Mouse (Mus musculus) liver, embryonic 11.5 days (tissue): ENCODE data around the gene Slc35e3. TPM values are rescaled to one million over a fixed set of nuclear protein-coding genes. Genes with fewer than 3 reads are reported as not detected.

Experiments used
- ATAC-seq: fragments of 200-750 bp; cut with Nextera tagmentation; replicated peaks from 2 replicates; pipeline ENCODE4 v1.8.0; 2017; ENCODE audit warnings: moderate number of reproducible peaks, mild to moderate bottlenecking, moderate TSS enrichment, moderate library complexity; ENCODE audit not compliant: low FRiP score
- DNase-seq: peaks from one replicate; pipeline ENCODE4 v3.0.0-alpha.2; 2017; ENCODE audit warnings: low spot score
- H3K27ac ChIP-seq: fragments of 300-500 bp; sonication (generic); 2 replicates; pipeline ENCODE4 v1.5.1; 2014; ENCODE audit warnings: mild to moderate bottlenecking, low read depth, low read length, control low read depth
- H3K27me3 ChIP-seq: fragments of 300-500 bp; sonication (generic); replicated peaks from 2 replicates; pipeline ENCODE4 v1.6.1; 2014; ENCODE audit warnings: low read length, mixed read lengths; ENCODE audit not compliant: control insufficient read depth, insufficient read depth
- H3K36me3 ChIP-seq: fragments of 300-500 bp; sonication (generic); 2 replicates; pipeline ENCODE4 v1.6.1; 2014; ENCODE audit warnings: mild to moderate bottlenecking, low read length, moderate library complexity, mixed read lengths; ENCODE audit not compliant: control insufficient read depth, insufficient read depth
- H3K4me1 ChIP-seq: fragments of 300-500 bp; sonication (generic); replicated peaks from 2 replicates; pipeline ENCODE4 v1.6.1; 2014; ENCODE audit warnings: low read length, mixed read lengths; ENCODE audit not compliant: control insufficient read depth, insufficient read depth
- H3K4me2 ChIP-seq: fragments of 300-500 bp; sonication (generic); 2 replicates; pipeline ENCODE4 v1.6.1; 2014; ENCODE audit warnings: mild to moderate bottlenecking, control low read depth, moderate library complexity
- H3K4me3 ChIP-seq: fragments of 300-500 bp; sonication (generic); 2 replicates; pipeline ENCODE4 v1.5.1; 2014; ENCODE audit warnings: low read depth, low read length, control low read depth
- H3K9ac ChIP-seq: fragments of 300-500 bp; sonication (generic); 2 replicates; pipeline ENCODE4 v1.6.1; 2014; ENCODE audit warnings: low read depth, low read length, control low read depth
- H3K9me3 ChIP-seq: fragments of 300-500 bp; sonication (generic); 2 replicates; pipeline ENCODE4 v1.6.1; 2016; ENCODE audit warnings: low read length, inconsistent platforms, mixed read lengths; ENCODE audit not compliant: control insufficient read depth
- WGBS: fragments of 180-500 bp; shearing (Covaris S2); extraction: QIAGEN DNeasy Blood & Tissue Kit; methylation state at CpG from one replicate; pipeline ENCODE4 v1.1.7; 2014; 5-methylcytosine and 5-hydroxymethylcytosine counted together
- polyA plus RNA-seq: library from polyadenylated mRNA; unstranded; fragments of >200 nt; fragmentation: Nextera tagmentation; extraction: Ambion mirVana; gene quantifications from 2 replicates; pipeline ENCODE4 v1.2.1, GENCODE M21; 2014

Slc35e3 gene
- polyA plus RNA-seq, 1 experiment from 2014 or later = 7.2 TPM

DNA sequence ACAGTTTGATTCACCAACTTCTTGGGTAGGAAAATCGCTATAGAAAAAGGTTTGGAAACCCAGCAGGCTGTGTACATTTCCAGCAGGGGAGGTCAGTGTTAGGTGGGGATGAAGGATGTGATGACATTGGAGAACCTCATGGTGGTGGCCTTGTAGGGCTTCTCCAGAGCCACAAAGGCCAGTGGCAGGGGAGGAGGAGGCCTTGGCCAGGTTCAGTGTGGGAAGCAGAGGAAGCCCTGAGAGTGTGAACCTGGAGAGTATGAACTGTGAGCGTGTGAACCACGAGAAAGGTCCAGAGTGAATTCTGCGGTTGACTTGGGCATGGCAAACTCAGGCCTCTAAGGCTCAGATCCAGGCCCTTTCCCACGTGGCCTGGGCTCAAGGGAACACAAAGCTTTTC, 17.6 kb downstream of the Slc35e3 start:
- Histone ChIP-seq H3K27ac (no peak overlapping the region), H3K4me1 (peaks cover 26% of the 10 kb centered on the region), H3K9me3 (no peaks in the 10 kb centered on the region), H3K4me2 (no peak overlapping the region), H3K36me3 (no peaks in the 10 kb centered on the region), H3K4me3 (no peak overlapping the region), H3K27me3 (no peaks in the 10 kb centered on the region), H3K9ac (no peak overlapping the region)
- DNase-seq (no peak), ATAC-seq (no peak)
- 82% methylated on average over 5 of the region's 5 CpGs for WGBS

- Histone ChIP-seq H3K4me2 (no peak overlapping the region), H3K4me1 (peaks cover 17% of the 10 kb centered on the region), H3K4me3 (no peak overlapping the region), H3K27ac (no peak overlapping the region), H3K36me3 (no peaks in the 10 kb centered on the region), H3K9ac (no peak overlapping the region), H3K27me3 (no peaks in the 10 kb centered on the region), H3K9me3 (no peaks in the 10 kb centered on the region)
- ATAC-seq = no peak
- no peak for DNase-seq
- 79% methylated on average over 9 of the region's 9 CpGs for WGBS
Measured at GRCm38 (mm10) chr10:117727518-117728110, 18.6 kb downstream of the Slc35e3 start.

DNA sequence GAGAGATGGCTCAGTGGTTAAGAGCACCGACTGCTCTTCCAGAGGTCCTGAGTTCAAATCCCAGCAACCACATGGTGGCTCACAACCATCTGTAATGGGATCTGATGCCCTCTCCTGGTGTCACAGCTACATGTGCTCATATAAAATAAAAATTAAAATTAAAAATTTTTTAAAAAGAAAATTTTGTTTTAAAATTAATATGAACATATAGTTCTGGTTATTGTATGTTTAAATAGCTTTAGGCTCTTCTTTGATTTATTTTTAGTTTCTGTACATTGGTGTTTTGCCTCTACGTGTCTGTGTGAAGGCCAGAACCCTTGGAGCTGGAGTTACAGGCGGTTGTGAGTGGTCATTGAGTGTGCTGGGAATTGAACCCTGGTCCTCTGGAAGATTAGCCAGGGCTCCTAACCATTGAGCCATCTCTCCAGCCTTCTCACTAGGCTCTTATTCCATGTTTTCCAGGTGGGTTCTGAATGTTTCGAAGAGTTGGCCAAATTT, 19.2 kb downstream of the Slc35e3 start:
- DNase-seq (no peak), ATAC-seq (no peak)
- Histone ChIP-seq H3K4me3 (no peak overlapping the region), H3K4me1 (peaks cover 12% of the 10 kb centered on the region), H3K27ac (no peak overlapping the region), H3K4me2 (no peak overlapping the region), H3K27me3 (no peaks in the 10 kb centered on the region), H3K9ac (no peak overlapping the region), H3K36me3 (no peaks in the 10 kb centered on the region), H3K9me3 (no peaks in the 10 kb centered on the region)
- 91% methylated on average over 4 of the region's 4 CpGs for WGBS

- H3K4me3 ChIP-seq = no peak overlapping the region
- ATAC-seq (no peak), DNase-seq (no peak)
- H3K4me1 ChIP-seq = peaks cover 6% of the 10 kb centered on the region
- H3K9ac ChIP-seq = no peak overlapping the region
- 84% methylated on average over 4 of the region's 4 CpGs for WGBS
- H3K9me3 ChIP-seq = no peaks in the 10 kb centered on the region
- H3K4me2 ChIP-seq = no peak overlapping the region
- no peaks in the 10 kb centered on the region for H3K27me3 ChIP-seq
- H3K27ac ChIP-seq = no peak overlapping the region
- no peaks in the 10 kb centered on the region for H3K36me3 ChIP-seq
Measured at GRCm38 (mm10) chr10:117726350-117726749, 19.8 kb downstream of the Slc35e3 start.

DNA sequence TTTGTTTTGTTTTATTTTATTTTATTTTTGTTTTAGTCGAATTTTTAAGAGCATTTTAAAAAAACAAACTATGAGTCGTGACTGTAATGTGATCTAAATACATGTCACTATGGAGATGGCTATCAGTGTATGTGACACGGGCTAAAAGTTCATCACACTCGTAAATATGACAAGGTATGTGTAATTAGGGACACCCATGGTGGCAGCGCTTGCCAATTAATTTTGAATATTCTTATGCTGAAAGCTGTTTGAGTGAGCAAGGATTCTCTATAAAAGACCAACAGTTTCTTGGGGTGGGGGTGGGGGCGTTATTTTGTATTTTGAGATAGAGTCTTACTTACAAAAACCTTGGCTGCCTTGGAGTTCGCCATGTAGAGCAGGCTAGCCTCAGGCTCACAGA, 20.5 kb downstream of the Slc35e3 start:
- H3K36me3 ChIP-seq = no peaks in the 10 kb centered on the region
- no peaks in the 10 kb centered on the region for H3K9me3 ChIP-seq
- no peak overlapping the region for H3K4me3 ChIP-seq
- H3K27me3 ChIP-seq = no peaks in the 10 kb centered on the region
- 76% methylated on average over 7 of the region's 7 CpGs for WGBS
- DNase-seq (no peak), ATAC-seq (no peak)
- H3K27ac ChIP-seq = no peak overlapping the region
- no peak overlapping the region for H3K9ac ChIP-seq
- no peak overlapping the region for H3K4me2 ChIP-seq
- H3K4me1 ChIP-seq = peaks cover 2% of the 10 kb centered on the region; the same call in 1 of the 2 replicates

DNA sequence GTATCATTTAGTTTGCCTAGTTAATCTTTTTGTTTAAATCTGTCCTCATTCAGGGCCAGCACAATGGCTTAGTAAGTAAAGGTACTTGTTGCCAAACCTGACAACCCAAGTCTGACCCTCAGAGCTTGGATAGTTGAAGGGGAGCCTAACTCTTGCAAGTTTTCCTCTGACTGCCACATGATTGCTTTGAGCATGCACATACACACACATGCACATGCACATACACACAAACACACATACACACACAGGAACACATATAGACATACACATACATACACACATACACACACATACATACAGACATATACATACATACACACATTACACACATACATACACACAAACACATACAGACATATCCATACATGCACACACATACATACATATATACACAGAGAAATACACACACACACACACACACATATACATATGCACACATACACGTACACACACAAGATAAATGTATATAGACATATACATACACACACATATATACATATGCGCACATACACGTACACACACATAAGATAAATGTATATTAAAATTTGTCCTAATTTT, 21.3 kb downstream of the Slc35e3 start:
- DNase-seq (no peak), ATAC-seq (no peak)
- H3K4me3 ChIP-seq = no peak overlapping the region
- no peaks in the 10 kb centered on the region for H3K9me3 ChIP-seq
- H3K4me2 ChIP-seq = no peak overlapping the region
- WGBS = 87% methylated on average over 3 of the region's 3 CpGs
- no peak overlapping the region for H3K27ac ChIP-seq
- H3K9ac ChIP-seq = no peak overlapping the region
- H3K4me1 ChIP-seq = no peaks in the 10 kb centered on the region; the same call in 1 of the 2 replicates
- no peaks in the 10 kb centered on the region for H3K36me3 ChIP-seq
- no peaks in the 10 kb centered on the region for H3K27me3 ChIP-seq

DNA sequence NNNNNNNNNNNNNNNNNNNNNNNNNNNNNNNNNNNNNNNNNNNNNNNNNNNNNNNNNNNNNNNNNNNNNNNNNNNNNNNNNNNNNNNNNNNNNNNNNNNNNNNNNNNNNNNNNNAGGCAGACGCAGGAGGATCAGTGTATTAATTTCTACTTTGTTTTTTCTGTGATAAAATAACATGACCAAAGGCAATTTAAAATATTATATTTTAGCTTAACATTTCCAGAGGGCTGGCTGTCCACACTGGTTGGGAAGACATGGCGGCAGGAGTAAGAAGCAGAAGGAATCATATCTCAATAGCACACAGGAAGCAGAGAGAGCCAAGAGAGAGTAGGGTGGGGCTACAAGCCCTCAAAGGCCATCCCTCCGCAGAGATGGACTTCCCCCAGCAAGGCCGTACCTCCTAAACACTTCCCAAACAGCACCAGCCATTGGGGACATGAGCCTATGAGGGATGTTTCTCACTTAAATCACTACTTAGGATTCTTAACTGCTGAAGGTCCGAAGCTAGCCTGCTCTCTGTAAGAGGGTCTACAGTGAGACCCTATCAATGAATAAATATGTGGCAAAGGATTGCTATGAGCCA, 21.9 kb downstream of the Slc35e3 start:
- 61% methylated on average over 5 of the region's 5 CpGs for WGBS
- Histone ChIP-seq H3K27me3 (no peaks in the 10 kb centered on the region), H3K9me3 (no peaks in the 10 kb centered on the region), H3K9ac (no peak overlapping the region), H3K4me2 (no peak overlapping the region), H3K36me3 (no peaks in the 10 kb centered on the region), H3K4me1 (no peaks in the 10 kb centered on the region; the same call in 1 of the 2 replicates), H3K27ac (no peak overlapping the region), H3K4me3 (no peak overlapping the region)
- ATAC-seq = no peak
- no peak for DNase-seq

DNA sequence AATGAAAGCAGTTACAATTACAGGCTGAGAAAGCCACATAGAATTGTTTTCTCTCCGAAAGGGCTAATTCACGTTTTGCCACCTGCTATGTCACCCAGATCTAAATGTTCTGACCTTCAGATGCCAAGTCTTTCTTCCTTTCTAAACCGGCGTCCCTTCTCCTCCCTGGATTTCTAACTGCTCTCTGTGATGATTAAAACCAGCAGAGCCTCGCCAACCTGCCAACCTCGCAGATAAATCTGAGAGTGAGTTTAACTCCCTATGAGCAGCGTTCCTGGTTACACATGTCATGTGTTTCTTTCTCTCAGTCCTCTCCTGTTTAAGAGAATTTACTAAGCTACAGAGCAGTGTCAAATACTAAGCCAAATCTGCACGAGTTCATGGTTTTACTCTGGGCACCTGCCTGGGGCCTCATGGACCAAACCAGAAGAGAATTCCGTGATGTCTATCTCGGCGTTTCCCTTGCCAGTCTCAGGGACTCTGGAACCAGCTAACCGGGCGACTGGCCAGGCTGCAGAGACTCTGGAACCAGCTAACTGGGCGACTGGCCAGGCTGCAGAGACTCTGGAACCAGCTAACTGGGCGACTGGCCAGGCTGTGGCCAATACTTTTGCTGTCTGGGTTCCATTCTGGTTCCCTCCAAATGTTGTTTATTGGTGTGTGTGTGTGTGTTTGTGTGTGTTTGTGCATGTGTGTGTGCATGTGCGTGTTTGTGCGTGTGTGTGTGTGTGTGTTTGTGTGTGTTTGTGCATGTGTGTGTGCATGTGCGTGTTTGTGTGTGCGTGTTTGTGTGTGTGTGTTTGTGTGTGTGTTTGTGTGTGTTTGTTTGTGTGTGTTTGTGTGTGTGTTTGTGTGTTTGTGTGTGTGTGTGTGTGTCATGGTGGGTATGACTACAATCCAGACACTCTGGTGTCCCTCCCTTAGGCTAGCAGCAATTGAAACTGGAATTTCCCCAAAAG, 27.7 kb downstream of the Slc35e3 start:
- Histone ChIP-seq H3K4me3 (no peak overlapping the region), H3K9ac (no peak overlapping the region), H3K27me3 (no peaks in the 10 kb centered on the region), H3K4me2 (no peak overlapping the region), H3K9me3 (no peaks in the 10 kb centered on the region), H3K4me1 (0 out of 2 replicates have a peak, but pooled peaks cover 3% of the 10 kb centered on the region), H3K36me3 (no peaks in the 10 kb centered on the region), H3K27ac (no peak overlapping the region)
- ATAC-seq = no peak
- WGBS = 67% methylated on average over 19 of the region's 19 CpGs
- DNase-seq = no peak
